Mouse (Mus musculus) thymus, adult 2 months (tissue): ENCODE measurements around the gene Cnih4.

ENCODE experiments used
- CTCF ChIP-seq: fragments of 200-500 bp; IDR thresholded peaks from 2 replicates; pipeline ENCODE4 v1.5.1; 2012; ENCODE audit warnings: mild to moderate bottlenecking, control low read depth, low read length, moderate library complexity, borderline replicate concordance; ENCODE audit not compliant: control insufficient read depth, poor library complexity, insufficient read depth; ENCODE audit errors: extremely low read depth
- POLR2A ChIP-seq: fragments of 200-500 bp; IDR thresholded peaks from 2 replicates; pipeline ENCODE4 v1.6.1; 2012; ENCODE audit warnings: mild to moderate bottlenecking, low read length, control low read depth, moderate library complexity; ENCODE audit not compliant: control insufficient read depth, poor library complexity, insufficient read depth; ENCODE audit errors: extremely low read depth

DNA sequence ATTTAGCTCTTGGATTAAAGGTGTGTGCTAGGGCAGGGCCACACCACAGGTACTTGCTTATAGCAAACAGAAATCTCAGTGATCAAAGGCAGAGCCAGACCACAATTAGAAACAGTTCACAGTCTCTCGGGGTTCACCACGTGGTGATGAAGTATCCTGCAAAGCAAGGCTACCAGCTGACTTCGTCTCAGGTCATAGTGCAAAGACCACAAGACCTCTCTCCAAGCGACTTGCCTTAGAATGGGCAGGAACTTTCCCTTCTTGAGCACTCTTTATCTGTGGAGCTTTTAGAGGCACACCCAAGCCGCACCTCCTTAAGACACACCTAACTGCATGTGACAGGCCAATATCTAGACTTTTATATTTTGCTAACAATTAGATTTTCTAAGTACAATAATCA, 4.0 kb downstream of the Cnih4 start:
- TF ChIP-seq CTCF (no peak), POLR2A (no peak)
